Mouse (Mus musculus): ENCODE results near the gene Trpm6.

The Trpm6 gene

DNA sequence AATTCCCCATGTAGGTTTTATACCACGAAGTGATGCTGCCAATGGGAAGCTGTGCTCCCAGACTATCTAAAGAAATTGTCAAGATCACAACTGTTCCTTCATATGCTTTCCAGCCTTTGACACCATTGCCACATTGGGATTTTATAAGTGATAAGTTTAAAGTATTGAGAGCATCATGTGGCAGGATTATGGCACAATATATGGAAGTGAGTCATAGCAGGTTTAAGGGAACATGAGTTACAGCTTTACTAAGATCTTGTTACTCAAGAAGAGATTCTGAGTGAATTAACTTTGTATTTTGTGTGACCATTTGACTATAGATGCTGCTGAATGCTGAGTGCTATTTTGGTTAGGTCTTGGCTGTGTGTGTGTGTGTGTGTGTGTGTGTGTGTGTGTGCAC, 21.8 kb downstream of the Trpm6 start:
- DNase-seq (ENCODE audit: low read depth, low spot score) = no peak

DNA sequence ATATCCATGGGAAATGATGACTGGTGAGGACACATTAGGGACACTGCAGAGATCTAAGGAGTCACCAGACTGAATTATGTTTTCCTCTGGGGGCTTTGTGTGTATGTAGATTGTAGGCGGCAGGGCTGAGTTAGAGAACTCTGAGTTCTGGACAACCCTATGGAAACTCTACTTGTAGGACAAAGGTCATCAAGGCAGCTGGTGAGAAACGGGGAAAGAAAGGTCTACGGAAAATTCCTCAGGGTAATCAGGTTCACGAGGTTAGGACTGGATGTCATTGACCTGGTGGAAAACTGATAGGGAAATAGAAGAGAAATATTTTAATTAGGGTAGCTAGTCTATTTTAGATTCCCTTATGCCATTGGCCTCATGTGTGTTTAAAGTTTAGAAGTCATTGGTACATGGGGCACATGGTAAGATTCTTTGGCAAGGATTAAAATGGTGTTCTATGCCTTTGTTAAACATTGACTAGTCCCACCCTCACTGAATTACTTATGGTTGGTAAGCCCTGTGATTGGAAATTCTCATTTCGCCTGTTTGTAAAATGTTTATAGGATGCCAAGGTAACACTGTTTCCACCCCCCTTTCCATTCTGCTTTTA, 23.2 kb downstream of the Trpm6 start:
- no peak for DNase-seq (ENCODE audit: low read depth, low spot score)

DNA sequence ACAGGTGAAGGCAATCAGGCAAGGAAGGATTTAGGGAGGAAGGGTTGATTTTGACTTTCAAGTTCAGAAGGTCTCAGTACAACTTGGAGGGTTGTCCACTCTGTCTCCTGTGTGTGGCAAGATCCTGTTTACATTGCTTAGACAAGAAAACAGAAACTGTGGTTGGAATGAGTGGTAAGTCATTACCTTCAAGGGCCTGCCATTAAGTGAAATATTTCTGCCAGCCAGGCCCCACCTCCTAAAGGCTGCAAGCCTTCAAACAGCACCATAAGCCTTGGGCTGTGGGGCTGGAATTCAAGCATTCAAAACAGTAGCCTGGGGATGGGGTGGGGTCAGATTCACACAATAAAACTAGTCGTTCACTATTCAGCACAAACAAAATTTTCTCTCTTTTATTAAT, 24.3 kb downstream of the Trpm6 start:
- DNase-seq (ENCODE audit: low read depth, low spot score) = no peak

DNA sequence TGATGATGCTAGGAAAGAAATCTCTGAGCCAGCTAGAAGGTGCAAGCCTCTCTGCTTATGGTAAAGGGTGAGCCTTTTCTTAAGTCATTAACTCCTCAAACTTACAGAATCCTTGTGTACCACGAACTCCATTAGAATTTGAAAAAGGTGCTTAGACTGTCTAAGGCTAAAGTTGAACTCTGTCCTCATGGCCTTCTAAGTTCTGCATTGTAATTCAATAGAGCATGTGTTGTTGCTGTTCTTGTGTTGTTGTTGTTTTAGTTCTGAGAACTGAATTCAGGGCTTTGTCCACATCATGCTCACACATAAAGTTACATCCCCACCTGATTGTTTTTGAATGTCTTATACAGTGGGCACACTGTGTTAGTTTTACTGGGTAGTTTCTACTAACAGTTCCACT, 49.9 kb downstream of the Trpm6 start:
- DNase-seq (ENCODE audit: low read depth, low spot score) = no peak

DNA sequence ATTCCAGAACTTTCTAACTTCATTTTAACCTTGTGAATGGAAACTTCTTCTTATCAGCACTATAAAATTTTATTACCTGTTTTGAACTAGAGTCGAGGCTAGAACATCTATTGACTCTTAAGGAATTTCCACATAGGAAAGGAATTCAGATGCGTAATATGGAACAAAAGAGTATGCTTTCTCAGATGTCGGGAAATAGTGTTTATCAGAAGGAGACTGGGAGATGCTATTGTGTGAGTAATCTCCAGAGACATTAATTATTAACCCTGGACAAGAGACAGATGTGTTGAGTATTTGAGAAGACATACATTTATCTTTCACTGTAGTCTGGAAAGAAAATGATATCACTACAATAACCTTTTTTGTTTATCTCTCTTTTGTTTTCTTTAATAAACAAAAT, 61.5 kb downstream of the Trpm6 start:
- no peak for DNase-seq (ENCODE audit: low read depth, low spot score)

DNA sequence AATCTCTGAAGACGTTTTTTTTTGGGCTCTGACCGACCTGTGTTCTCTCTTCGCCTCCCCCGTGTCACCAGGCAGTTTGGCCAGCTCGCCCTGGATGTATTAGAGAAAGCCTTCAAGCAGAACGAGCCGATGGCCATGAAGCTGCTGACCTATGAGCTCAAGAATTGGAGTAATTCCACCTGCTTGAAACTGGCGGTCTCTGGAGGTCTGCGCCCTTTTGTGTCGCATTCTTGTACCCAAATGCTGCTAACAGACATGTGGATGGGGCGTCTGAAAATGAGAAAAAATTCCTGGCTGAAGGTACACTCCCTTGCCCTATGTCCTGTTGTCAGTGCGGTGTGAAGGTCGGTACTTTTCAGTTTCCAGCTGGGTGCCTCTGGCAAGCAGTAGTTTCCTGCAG, 65.4 kb downstream of the Trpm6 start:
- no peak for DNase-seq (ENCODE audit: low read depth, low spot score)

DNA sequence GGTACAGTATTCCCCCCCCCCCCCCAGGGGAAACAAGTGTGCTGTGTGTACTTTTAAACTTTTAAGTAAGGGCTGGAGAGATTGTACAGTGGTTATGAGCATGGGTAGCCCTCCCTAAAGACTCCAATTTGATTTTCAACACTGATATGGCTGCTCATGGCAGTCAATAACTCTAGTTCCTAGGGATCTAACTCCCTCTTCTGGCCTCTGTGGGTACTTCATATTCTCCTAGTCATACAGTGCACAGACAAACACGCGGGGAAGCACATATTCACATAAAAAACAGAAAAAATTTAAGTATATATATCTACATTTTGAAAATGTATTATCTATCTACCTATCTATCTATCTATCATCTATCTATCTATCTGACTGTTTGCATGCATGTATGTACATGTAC, 67.6 kb downstream of the Trpm6 start:
- DNase-seq (ENCODE audit: low read depth, low spot score) = no peak

DNA sequence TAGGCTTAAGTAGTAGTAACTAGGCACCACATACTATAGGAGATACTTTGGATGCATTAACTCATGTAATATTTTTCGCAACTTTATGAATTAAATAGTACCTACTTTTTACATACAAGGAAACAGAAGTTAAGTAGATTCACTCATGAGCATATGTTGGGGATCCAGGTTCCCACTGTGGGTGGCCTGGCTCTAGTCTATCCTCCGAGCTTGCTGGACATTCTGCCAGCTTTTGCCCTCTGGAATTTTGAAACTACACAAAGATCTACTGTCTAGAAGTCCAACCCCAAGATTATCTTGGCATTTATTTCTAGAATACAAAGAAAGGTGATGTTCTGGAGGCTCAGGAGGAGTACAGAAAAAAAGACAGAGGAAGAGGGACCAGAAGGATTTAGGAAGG, 78.8 kb downstream of the Trpm6 start:
- no peak for DNase-seq (ENCODE audit: low read depth, low spot score)

DNA sequence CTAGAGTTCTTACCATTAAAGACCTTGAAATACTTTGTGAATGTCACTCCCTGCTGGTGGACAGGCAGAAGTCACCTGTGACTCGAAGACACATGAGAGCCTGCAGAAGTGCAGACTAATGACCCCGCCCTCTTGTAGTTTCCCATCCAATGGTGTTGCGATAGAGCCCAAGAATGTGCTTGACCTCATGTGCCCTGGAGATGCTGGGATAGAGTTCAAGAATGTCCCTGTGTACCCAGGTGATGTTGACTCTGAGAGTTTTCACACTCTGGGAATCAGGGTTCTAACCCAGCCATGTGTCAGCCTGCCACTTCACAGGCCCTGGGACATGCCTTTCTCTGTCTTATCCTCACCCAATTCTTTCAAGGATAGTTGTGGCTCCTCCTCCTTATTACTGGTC, 81.4 kb downstream of the Trpm6 start:
- no peak for DNase-seq (ENCODE audit: low read depth, low spot score)

DNA sequence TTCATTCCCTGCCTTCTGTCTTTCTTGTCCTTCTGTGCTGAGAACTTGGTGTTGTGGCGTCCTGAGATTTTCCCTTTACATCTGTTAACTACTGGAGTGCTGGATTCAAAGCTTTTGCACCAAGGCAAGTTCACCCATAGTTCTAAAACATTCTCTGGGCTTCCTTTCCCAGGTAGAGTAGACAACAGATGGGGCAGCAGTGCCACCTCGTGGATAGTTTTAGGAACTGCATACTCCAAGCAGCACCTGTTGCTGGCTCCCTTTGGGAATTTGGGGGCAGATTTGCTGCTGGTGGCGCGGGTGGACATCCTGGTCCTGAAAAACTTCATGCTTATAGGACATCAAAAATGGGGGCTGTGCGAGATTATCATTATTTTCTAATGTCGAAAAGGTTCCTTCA, 85.2 kb downstream of the Trpm6 start:
- DNase-seq (ENCODE audit: low read depth, low spot score) = peak; percentile 11

DNA sequence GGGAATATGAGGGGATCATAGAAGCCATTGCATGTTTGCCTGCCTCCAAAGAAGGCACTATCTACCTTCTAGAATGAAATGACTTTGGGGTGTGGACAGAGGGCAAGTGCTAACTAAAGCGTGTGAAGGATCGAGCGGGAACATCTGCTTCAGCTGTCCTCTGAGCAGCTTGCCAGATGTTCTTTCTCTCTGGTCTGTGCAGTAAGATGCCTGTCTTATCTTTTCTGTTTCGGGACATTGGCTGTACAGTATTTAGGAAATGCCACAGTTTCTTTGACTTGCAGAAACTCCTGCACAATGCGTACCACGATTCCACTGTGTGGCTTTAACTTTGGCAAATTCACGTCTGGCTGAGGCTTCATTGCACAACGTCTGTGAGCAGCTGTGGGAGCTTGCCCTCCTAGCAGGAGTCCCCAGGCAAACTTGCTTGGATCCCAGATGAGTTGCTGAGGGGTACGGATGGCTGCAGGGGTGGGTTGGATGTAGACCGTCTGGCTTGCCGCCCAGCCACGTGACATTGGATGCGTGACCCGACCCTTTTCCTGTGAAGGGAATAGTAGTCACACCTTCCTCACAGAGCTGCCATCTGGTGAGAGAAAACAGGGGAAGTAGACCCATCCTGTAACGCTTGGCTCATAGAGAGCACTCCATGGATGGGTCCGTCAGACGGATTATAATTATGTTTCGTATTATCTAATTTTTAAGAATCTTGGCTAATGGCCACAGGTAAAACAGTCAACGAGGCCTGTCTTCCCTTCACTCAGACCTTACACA, 92.2 kb downstream of the Trpm6 start:
- DNase-seq (ENCODE audit: low read depth, low spot score) = no peak

DNA sequence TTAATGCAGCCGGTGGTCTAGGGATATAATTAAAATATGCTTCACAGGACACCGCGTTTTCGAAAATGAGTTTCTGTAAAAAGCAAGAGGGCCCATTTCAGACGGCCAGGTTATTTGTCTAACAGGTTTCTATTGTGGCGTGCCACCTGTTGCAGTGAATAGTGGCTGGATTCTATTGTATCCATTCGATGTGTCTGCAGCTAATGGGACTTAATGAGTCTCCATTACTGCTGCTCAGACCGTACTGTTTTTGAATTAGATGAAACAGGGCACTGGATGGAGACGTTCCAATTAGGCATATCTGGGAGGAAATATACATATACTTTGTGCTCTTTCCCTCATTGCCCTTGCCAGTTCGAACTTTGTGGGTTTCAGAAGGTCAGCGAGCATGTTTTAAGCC, 92.8 kb downstream of the Trpm6 start:
- DNase-seq (ENCODE audit: low read depth, low spot score) = no peak

DNA sequence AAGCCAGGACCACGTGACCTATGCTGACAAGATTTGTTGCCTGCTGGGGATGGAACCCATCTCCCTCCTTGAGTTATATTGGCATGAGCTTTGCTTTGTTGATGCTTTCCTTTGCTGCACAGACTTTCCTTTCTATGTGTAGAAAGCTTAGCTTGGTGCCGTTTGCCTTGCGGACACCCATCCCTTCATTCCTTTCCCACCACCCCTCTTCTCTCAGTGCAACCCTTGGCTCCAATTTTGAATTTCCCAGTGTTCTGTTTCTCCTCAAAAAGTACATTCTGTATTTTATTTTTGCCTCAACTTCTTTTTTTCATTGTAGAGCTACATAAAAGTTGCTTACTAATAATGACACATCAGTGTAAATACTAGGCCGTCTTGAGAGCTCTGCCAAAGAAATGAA, 96.6 kb downstream of the Trpm6 start:
- no peak for DNase-seq (ENCODE audit: low read depth, low spot score)

DNA sequence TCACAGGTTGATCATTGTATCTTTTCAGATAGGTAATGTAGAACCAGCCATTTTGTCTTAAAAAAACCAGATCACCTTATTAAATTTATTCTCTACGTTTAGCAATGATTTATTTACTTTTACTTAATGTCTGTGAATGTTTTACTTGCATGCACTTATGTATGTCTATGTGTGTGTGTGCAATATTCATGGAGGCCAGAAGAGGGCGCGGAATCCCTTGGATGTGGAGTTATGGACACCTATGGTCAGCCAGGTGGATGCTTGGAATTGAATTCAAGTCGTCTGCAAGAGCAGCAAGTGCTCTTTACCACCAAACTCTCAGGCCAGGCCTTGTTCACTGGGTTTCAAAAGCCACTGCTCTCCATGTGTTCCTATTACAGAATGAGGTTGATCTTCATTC, 118.5 kb downstream of the Trpm6 start:
- no peak for DNase-seq (ENCODE audit: low read depth, low spot score)

DNA sequence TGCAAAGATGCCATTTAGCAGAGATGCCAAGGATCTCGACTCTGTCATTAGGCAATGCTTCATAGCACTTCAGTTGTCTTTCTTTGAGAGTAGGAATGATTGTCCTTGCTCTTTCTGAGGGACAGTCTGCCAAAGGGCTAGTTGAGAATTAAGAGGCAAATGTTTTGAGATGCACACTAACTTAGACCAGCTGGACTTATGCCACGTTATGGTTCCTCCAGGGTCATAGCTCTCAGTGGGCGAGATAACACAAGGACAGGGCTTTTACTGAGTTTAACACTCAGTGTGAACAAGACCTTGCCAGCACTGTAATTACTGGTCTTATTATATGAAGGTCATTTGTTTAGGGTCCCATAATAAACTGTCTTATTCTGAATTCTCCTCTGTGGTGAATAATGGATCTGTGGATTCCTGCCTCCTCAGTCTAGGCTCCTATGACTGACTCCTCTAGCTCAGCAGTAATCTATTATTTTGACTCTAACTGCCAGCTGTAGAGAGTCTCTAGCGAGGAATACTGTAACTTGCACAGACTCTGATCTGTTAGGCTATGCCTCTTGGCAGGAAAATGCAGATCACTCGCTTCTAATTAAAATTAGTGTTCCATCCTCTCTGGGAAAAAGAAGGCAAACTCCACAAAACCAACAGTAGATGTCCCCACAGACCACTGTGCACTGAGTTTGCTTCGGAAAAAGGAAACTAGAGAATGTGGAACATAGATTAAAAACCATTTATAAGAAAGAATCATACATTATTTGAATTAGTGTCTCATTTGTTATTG, 123.2 kb downstream of the Trpm6 start:
- no peak for DNase-seq (ENCODE audit: low read depth, low spot score)

DNA sequence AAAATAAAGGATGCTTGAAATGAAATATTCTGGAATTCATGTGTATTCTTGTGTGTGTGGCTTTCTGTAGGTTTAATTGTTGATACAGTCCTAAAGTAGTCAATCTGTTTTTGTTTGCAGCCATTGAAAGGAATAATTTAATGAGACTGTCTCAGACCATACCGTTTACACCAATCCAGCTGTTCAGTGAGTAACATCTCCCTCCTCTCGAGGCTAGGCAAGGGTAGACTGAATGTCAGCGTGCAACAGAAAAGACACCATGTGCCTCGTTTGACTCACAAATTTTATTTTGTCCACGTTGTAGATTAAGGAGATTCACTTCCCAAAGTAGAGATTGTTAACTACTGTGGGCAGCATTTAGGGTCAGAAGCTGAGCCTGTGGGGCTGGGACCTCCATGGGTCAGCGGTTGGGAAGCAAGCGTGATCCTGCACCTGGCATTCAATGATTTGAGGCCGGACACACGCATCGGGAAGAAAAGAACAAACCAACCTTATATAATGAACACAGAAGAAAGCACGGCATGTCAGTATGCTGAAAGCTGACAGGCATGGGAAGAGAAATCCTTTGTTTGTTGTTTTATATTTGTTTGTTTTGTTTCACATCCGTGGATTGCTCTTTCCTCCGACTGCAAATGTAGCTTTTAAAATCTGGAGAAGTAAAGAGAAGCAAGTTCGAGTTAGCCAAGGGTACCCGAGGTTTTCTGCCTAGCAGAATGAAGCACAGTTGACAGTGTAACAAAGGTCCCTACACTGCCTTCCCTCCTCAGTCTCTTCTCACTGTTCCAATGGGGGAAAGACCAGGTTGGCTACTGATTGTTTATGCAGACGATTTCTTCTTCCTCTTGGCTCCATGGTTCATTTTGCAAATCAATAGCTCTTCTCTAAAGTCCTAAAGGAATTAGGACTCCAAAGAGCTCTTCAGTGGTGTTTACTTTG, 124.2 kb downstream of the Trpm6 start:
- DNase-seq (ENCODE audit: low read depth, low spot score) = no peak

DNA sequence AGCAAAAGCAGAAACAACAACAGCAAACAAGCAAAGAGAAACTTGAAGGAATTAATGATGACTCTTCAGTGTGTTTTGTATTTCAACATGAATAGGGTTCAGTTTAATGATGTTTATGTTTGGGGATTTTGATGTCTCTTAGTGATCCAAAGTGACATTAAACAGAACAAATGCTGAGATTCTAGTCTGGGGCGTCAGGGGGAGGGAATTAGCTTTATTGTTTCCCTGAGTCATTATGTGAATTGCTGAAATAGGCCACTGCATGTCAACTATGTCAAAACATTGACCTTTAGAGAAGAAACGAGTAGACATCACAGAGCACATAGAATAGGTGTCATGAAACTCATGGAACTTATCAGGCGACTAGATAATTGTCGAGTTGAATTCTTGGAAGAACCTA, 129.5 kb downstream of the Trpm6 start:
- no peak for DNase-seq (ENCODE audit: low read depth, low spot score)

DNA sequence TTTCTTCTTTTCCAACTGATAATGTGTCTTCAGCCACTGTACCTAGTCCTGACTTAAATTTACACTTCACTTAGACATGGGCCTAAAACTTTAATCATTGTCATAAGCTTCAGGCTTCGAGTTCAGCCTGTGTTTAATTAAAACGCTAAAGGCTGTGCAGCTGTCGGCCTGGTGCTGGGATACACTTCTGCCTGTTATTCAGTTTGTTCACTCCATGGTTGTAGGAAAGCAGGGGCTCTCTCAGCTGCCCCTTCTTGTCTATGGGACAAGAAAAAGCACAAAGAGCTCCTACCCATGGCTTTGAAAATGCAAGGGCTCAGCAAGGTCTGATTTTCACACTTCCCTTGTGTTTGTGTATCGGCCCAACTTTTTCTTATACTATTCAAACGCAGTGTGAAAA, 131.4 kb downstream of the Trpm6 start:
- no peak for DNase-seq (ENCODE audit: low read depth, low spot score)

DNA sequence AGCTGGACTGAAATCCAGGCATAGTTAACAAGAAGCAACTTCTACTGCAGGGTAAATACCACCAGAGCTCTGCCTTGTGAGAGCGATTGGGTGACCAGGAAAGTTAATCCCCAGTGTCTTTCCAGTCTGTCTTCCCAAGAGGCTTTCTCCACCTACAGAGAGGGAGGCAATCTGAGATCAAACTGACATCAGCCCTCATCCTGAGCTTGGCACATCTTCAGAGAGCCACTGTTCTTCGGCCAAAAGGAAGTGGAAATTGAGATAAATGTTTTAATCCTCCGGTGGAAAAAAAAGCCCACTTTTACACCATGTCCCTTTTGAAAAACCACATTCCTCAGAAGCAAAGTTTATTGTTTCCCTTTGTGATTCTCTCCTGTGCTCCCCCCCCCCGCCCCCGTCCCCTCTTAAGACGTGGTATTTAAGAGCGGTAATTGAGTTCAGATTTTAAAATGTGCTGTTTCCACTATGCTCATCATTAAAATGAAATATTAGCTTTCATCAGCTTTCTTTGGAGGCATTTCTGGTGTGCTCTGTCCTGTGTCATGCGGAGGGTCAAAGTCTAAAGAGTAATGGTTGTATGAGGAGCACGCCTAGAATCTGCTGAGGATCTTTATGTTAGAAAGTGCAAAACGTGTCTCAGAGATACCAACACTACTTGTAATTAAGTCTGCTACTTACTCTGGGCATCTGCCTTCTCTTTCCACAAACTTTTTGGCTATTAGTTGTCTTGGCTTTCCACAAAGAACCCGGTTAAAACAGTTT, 138.0 kb downstream of the Trpm6 start:
- no peak for DNase-seq (ENCODE audit: low read depth, low spot score)

DNA sequence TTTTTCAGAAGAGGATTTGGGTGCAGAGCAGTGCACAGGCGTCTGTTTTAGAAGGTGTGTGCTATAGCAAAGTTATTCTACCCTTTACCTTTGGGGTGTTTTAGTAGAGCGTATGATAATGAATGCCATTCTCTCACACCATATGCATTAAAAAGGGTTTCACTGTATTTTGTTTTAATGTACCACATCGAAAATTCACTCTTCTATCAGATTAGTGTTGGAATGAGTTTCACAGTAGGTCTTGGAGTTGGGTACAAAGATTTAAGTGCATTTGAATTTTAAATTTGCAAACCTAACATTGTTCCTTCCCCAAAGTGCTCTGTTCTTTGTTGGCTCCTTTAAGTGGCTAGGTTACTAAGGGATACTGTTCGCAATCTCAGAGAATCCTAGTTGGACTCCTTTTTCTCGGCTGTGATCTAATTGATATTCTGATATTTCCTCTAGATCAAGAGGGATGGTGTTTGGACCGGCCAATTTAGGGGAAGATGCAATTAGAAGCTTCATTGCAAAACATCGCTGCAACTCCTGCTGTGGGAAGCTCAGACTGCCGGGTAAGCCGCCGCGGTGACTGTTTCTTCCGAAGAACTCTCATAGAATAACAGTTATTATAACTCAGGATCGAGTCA, 138.8 kb downstream of the Trpm6 start:
- DNase-seq (ENCODE audit: low read depth, low spot score) = no peak

All from skeletal muscle tissue, adult 2 months (tissue).